Mouse (Mus musculus): Measurements from ENCODE around the gene Lipa.

DNA sequence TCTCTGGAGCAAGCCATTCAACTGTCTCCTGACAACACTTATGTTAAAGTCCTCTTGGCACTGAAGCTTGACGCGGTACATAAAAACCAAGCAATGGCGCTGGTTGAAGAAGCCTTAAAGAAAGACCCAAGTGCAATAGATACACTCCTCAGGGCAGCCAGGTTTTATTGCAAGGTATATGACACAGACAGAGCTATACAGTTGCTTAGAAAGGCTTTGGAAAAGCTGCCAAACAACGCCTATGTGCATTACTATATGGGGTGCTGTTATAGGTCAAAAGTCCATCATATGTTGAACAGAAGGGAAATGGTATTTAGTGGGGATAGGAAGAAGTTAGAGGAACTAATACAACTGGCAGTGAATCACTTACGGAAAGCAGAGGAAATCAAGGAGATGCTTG, 46.4 kb upstream of the Lipa start:
- TF ChIP-seq CTCF (conservative IDR thresholded peaks at IDR 0.05; ENCODE audit: low read length) (no peak), POU5F1 (IDR thresholded peaks at IDR 0.05; ENCODE audit: borderline replicate concordance, low read length) (no peak)
